Mouse (Mus musculus) cerebellum, adult 2 months (tissue): ENCODE data around the gene Fam241b.

ENCODE experiments used
- CTCF ChIP-seq: fragments of 200-500 bp; IDR thresholded peaks from 2 replicates; pipeline ENCODE4 v1.5.1; 2011; ENCODE audit warnings: low read depth, mild to moderate bottlenecking, control low read depth, low read length, moderate library complexity, borderline replicate concordance; ENCODE audit not compliant: insufficient read depth
- POLR2A ChIP-seq: fragments of 200-500 bp; IDR thresholded peaks from 2 replicates; pipeline ENCODE4 v1.6.1; 2011; ENCODE audit warnings: low read length, control low read depth, borderline replicate concordance; ENCODE audit not compliant: insufficient read depth

DNA sequence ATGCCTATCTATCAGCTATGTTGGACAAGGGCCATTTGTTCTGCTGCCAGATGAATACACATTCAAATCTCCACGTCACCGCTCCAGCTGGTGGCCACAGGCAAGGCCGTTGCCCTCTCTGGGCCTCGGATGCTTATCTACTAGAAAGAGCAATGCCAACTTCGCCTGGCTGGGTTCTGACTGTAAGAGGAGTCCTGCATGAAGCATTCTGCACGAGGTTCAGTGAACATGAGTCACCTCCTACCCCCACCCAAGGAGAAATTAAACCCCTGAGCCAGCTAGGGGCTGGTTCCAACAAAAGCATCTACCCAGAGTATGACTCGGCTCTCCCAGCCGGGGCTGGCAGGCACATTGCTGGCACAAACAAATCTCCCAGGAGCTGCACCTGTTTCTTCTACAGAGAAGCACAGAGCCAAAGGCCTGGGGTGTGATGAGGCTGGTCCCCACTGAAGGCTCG lies 49.0 kb upstream of the Fam241b start:
- TF ChIP-seq CTCF (no peak), POLR2A (no peak)
